Mouse (Mus musculus) left cerebral cortex, adult 2 months (tissue): ENCODE results near the gene Ccdc15. TPM values are rescaled to one million over a fixed set of nuclear protein-coding genes. Genes with fewer than 3 reads are reported as not detected.

Experiments used
- DNase-seq, 2 experiments: peaks; one replicate each; pipeline ENCODE4 v3.0.0; 2021 to 2022; ENCODE audit warnings: low spot score in 2 of 2, mixed read lengths in 1 of 2; ENCODE audit errors: extremely low spot score in 1 of 2
- H3K27ac ChIP-seq: fragments of 200-600 bp; 2 replicates; pipeline ENCODE4 v1.8.1; 2022
- H3K4me3 ChIP-seq: fragments of 200-600 bp; 2 replicates; pipeline ENCODE4 v1.8.1; 2022
- CTCF ChIP-seq: fragments of 200-600 bp; IDR thresholded peaks from 2 replicates; pipeline ENCODE4 v1.8.1; 2022; ENCODE audit warnings: antibody characterized with exemption, mild to moderate bottlenecking, moderate library complexity
- intact Hi-C: fragments of 180-260 bp; cut with DNase I; formaldehyde crosslinking; loops from one replicate; pipeline ENCODE4 v1.15.1; 2025
- long read RNA-seq, 2 experiments: library from polyadenylated mRNA; stranded (forward); transcript quantifications; one replicate each; pipeline ENCODE4 v2.0.0; 2021; ENCODE audit warnings: borderline mapping rate in 2 of 2
- total RNA-seq, 2 experiments: library from RNA; stranded (reverse); gene quantifications; 2 replicates each; pipeline ENCODE4 v1.2.3; 2021

The Ccdc15 gene
- total RNA-seq = 1 to 10 TPM; 1.9 to 2.5 TPM
- long read RNA-seq, experiment 1 = 0 reads
- long read RNA-seq, experiment 2 = 0 reads

DNA sequence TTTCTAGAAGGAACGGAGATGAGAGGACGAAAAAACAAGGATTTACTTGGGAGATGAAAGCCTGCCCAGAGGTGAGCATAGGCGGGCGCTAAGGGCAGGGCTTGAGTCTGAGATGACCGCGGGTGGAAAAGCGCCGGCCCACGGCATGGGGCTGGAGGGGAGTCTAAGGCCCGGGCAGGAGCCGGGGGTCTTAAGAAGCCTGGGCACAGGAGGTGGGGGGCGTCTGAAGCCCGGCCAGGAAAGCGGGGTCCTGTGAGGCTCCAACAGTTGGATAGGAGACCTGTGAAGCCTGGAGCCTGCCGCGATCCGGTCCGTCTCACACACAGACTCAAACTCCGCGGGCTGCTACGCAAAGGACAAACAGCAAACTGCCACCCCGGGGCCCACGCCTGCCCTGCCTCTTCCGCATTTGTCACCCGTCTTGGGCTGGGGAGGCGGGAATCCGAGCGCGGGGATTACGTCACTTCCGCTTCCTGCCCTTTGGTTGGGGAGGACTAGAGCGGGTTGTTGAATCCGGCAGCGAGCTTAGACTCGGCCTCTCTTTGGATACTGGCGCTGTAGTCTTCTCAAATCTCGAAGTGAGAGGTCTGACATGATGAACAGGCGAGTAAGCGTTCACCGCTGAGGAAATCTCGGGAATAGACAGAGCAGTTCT lies at the start of gene Ccdc15:
Ccdc15 (minus strand) TSS at position 445 of the 655 bp plus-strand sequence.
- no peak; the same call in 1 of the 2 replicates for TF ChIP-seq CTCF
- peak within 1 kb of the TSS; percentile 80 for H3K4me3 ChIP-seq
- peak; percentile 96 to 97 for DNase-seq
- intact Hi-C loops = no loop called here
- peak within 1 kb of the TSS; percentile 98 for H3K27ac ChIP-seq

DNA sequence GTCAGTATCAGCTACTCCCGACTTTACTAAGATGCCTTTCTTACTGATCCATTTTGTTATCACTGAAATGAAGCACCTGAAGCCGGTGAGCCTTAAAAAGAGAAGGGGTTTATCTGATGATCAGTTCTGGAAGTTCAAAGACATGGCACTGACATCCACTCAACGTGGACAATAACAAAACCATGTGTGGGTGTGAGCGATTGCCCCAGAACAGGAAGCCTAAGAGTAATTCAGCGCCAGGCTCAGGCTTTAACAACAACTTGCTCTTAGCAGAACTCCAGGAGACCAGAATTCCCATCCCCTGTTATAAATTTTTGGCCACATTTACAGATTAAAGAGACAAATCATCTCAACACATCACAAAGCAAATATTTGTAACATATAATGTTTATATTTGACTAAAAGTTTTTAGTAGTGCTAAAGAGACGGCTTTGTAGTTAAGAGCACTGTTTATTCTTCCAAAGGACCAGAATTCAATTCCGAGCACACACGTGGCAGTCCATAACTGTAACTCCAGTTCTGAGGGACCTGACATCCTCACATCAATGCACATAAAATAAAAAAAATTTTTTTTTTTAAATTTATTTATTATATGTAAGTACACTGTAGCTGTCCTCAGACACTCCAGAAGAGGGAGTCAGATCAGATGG lies 45.4 kb upstream of the Ccdc15 start:
- no peak overlapping the region for H3K27ac ChIP-seq
- no peak for DNase-seq
- H3K4me3 ChIP-seq = no peak overlapping the region
- intact Hi-C loops = no loop called here
- TF ChIP-seq CTCF = no peak

DNA sequence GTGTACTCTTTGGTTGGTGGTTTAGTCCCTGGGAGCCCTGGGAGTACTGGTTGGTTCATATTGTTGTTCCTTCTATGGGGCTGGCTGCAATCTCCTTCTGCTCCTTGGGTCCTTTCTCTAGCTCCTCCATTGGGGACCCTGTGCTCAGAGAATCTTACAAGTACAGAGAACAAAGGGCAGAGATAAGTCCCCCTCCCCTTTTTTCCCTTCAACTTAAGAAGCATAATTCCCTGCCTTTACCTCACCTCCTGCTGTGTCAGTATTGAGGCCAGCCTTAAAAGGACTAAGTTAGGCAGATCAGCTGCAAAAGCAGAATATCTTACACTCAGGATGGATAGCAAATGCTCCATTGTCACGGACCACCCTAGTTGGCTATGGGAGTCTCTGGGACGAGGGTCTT lies 43.8 kb upstream of the Ccdc15 start:
- Histone ChIP-seq H3K27ac (no peak overlapping the region), H3K4me3 (no peak overlapping the region)
- no peak for TF ChIP-seq CTCF
- no peak for DNase-seq
- intact Hi-C loops = no loop called here

DNA sequence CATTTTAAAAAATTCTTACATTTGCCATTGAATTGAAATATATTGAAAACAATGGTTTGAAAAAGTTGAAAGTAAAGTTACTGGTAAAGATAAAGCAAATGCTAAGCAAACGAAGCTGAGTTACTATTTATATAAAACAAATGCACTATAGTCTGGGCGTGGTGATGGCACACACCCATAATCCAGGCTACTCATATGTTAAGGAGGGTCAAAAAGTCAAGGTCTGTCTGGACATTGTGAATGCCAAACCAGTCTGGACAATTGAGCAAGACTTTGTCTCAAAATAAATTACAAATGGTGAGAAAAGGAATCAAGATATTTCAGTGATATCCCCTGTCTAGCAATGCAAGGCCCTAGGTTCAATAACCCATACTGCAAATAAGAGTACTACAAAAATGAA lies 42.7 kb upstream of the Ccdc15 start:
- DNase-seq = no peak
- TF ChIP-seq CTCF = no peak
- intact Hi-C loops = no loop called here
- Histone ChIP-seq H3K27ac (no peak overlapping the region), H3K4me3 (no peak overlapping the region)

DNA sequence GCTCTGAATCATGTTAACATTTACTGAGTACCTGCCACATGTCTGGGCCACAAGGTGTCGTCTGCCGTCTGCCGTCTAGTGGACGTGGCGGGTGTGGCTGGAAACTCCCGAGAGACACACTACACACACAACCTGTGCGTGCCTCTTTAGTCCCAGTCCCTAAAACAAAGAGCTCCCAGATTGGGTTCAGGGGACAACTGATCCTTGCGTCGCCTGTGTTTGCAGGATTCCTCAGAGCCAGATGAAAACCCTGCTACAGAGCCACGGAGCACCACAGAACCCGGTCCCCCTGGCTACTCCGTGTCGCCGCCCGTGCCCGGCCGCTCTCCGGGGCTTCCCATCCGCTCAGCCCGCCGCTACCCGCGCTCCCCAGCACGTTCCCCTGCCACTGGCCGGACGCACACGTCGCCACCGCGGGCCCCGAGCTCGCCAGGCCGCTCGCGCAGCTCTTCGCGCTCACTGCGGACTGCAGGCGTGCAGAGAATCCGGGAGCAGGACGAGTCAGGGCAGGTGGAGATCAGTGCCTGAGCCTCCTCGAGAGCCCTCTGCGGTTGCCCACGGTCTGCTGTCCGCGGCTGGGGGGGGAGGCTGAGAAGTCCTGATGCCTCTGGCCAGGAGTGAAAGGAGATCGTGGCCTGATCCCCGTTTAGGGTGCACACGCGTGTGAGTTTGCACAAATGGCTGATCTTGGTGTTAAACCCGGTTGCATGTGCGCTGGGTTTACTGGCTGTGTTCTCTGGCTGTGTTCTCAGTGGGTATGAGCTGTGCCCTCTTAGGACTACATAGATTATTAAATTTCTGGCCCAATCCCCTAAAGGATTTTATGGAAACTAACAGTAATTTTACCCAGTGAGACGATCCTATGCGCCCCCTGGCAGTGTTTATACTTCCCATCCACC lies 36.3 kb upstream of the Ccdc15 start:
- Histone ChIP-seq H3K4me3 (peak overlapping the region; percentile 54), H3K27ac (peak overlapping the region; percentile 75)
- no peak for DNase-seq
- peak; percentile 32 for TF ChIP-seq CTCF
- intact Hi-C loops = no loop called here

DNA sequence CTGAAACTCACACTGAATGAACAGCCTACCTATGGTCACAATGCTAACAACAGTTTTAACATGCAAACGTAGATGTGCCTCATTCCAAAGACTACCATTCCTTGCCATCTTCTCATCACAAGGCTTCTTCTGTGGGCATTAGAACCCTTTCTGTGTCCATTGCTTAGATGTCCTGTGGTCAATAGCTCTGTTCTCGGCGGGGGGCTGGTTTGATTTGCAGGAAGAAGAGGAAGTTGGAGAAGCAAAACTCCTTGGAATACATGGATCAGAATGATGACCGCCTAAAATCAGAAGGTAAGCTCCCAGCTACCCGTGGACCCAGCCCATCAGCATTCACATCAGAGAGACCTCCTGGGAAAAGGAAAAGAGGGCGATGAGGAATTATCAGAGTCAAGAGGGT lies 34.9 kb upstream of the Ccdc15 start:
- TF ChIP-seq CTCF = no peak
- intact Hi-C loops = no loop called here
- no peak overlapping the region for H3K4me3 ChIP-seq
- DNase-seq = no peak
- no peak overlapping the region for H3K27ac ChIP-seq

DNA sequence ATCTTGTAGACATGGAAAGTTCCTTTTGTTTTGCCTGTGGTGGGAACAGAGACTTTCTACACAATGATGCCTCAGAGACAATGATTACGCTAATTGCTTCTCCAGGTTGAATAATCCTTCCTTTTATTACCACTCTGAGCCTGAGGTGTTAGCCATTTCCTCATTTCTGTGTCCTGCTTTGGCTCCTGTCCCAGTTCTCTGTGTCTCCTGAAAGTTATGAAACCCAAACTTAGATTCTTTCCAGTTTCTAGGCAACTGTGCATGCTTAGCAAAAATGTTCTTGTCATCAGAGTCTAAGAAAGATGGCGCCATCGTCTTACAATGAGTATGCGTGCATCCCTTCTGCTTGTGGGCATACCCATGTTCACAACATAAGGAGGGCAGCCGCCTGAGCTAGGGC lies 27.5 kb upstream of the Ccdc15 start:
- intact Hi-C loops = no loop called here
- Histone ChIP-seq H3K27ac (no peak overlapping the region), H3K4me3 (no peak overlapping the region)
- no peak for TF ChIP-seq CTCF
- DNase-seq = no peak

DNA sequence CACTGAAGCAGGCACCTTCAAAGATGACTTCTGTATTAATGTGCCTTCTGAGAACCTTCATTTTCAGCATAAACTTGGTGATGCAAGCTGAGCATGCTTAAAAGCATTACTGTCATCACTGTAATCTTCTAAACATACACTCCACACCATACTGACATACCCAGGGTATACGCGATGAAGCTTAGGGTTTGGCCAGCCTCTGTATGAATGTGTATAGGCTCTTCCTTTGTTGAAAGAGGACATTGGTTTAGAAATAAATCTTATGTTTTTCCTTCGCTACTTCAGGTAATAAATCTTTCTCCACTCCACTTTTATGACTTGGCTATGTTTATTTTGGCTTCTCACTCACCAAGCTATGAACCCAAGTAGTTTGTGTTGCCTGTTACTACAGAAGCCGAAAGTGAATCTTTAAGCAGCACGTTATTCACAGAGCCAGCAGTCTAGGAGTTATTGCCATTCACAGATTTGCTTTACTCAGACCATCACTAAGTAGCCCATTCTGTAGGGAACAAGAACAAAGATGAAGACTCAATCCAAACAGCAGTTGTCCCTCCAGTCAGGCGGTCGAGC lies 23.1 kb upstream of the Ccdc15 start:
- H3K27ac ChIP-seq = no peak overlapping the region
- DNase-seq = no peak
- intact Hi-C loops = no loop called here

DNA sequence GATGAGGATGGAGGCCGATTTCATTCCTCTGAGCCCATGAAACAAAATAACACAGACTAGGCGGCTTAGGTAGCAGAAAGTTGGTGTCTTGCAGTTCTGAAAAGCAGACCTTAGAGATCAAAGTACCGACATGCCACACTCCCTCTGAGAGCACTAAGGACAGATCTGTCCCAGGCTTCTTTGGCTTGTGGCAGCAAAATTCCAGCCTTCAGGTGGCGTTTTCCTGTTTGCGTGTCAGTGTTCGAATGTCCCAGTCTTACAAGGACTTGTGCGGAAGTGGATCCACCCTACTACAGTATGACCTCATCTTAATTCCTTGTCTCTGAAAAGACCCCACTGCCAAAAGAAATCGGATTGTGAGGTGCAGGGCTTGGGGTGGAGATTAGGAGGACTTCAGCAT lies 20.6 kb upstream of the Ccdc15 start:
- Histone ChIP-seq H3K4me3 (peak overlapping the region; percentile 43), H3K27ac (peak overlapping the region; percentile 89)
- TF ChIP-seq CTCF = peak; percentile 18
- intact Hi-C loops = no loop called here
- no peak for DNase-seq

More for the DNA sequence above, 23.1 kb upstream of the Ccdc15 start:
- TF ChIP-seq CTCF = no peak
- no peak overlapping the region for H3K4me3 ChIP-seq

DNA sequence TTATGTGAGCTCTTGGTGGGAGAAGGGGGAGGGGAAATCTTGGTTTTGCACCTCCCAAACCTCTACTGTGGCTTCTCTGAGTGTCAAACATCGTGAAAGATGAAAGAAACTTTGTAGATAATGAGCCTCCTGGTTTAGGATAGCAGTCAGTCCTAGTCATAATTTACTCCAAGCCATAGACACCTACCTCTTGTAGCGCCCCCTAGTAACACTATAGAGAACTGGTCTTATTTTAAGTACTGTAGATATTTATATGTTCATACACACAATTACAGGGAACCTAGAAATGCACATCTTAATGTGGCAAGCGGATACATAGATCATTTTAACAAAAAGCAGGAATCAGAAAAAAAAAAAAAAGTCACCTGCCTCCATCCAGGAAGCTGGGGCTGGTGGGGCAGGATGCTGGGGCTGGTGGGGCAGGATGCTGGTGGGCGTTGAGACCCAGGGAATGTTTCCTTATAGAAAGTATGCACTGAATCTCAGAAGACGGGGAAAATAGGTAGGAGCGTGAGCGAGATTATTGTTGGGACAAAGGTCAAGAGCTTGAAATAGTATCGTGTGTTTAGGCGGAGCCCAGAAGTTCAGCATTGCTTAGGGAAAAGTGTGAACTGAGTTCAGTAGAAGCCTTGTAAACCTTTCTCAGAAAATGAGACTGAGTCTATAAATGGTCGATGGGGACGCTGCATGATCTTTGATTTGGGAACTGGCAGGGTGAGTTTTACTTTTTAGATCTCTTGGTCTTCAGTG lies 20.0 kb upstream of the Ccdc15 start:
- no peak for DNase-seq
- peak; percentile 41 for TF ChIP-seq CTCF
- H3K27ac ChIP-seq = peak overlapping the region; percentile 89
- intact Hi-C loops = no loop called here
- peak overlapping the region; percentile 43 for H3K4me3 ChIP-seq
